Mouse (Mus musculus) right cerebral cortex, postnatal 10 days (tissue): Measurements from ENCODE around the gene Nsmce4a.
"Not testable (repeated sequence)": the region's sequence is repeated elsewhere in the genome, so short reads cannot be mapped to it uniquely, and the experiment has no call there.

Experiments
- DNase-seq, 2 experiments: peaks; one replicate each; pipeline ENCODE4 v3.0.0; 2021; ENCODE audit warnings: low spot score in 2 of 2

Gene Nsmce4a

DNA sequence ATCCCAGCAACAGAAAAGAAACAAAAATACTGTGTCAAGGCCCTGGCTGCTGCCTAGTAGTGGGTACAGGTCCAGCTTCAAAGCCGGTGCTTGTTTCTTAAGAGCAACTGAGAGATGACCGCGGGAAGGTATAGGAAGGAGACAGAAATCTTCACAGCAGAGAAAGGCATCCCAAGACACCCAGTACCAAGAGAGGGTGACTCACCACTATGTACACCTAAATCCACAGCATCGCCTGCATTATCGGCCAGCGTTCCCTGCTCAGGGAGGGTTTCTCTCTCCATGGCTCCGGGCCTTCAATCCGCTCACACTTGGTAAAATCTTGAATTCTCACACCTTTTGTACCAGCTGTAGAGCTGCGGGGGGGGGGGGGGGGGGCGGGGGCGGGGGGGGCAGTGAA lies at the start of gene Nsmce4a:
Gene Nsmce4a (minus strand): TSS at position 298 of the 400 bp plus-strand sequence.
- no peak for DNase-seq

DNA sequence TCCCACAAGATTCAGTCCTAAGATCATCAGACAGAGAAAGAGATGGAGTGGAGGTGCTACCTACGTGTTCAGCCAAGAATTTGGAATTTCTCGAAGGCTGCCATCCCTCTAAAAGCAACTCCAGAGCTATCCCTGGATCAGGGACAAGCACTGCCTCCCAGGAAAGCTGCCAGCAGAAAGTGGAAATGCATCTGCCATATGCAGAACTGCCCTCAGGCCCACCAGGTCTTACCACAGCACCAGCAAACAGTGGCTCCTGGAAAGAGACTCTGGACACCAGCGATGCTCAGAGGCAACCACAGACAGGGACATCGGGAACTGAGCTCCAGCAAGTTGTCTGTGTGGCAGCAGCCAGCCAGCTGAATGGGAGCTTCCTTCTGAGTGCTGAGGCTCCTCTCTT lies 49.4 kb upstream of the Nsmce4a start:
- DNase-seq = no peak

DNA sequence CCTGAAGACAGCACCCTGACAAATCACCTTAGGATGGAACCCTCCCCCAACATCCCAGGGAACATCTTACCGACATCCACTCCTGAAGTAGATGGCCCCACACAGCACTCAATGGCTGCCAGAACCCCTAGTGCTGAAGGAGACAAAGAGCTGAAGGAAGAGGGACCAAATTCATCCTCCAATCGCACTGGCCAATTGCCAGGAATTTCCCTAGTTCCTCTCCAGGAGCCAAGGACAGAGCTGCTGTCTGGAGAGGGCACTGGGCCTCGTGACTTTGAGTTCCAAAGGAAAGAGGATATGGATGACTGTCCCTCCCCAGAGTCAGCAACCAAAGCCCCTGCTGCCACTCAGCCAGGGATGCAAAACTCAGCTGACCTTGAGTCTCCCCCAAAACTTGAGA lies 49.0 kb upstream of the Nsmce4a start:
- DNase-seq = no peak

DNA sequence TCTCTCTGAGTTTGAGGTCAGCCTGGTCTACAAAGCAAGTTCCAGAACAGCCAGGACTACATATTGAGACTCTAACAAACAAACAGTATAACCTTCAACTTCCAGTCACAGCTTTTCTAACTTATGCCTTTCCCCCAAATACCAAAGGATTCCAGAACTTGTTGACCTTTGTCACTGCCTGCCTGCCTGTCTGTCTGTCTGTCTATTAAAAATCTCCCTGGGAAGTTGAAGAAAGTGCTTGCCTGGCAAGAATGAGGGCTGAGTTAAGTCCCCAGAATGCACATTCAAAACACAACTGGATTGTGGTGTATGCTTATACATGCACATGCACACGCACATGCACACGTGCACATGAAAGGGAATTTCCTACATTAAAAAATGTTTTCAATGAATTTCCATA lies 48.1 kb upstream of the Nsmce4a start:
- no peak for DNase-seq

DNA sequence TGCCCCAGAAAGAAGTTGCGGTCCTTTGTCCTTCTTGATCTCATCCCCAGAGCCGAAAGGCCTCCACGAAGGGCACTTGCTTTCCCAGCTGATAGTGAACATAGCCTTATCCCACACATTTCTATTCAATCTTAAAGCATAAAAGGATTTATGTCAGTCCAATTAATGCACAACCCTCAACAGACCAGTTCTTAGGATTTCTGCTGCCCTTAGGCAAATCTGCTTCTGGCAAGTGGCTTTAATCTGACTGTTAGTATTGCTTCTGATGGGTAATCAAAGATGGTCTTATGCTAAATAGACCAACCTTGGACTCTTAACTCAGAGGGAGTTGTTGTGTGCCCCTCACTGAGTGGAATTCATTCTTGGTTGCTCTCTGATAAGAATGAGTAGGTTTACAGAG lies 44.7 kb upstream of the Nsmce4a start:
- no peak for DNase-seq

- no peak for DNase-seq
These were observed 41.1 kb upstream of the Nsmce4a start for GRCm38 (mm10) chr7:130613973-130614372.

DNA sequence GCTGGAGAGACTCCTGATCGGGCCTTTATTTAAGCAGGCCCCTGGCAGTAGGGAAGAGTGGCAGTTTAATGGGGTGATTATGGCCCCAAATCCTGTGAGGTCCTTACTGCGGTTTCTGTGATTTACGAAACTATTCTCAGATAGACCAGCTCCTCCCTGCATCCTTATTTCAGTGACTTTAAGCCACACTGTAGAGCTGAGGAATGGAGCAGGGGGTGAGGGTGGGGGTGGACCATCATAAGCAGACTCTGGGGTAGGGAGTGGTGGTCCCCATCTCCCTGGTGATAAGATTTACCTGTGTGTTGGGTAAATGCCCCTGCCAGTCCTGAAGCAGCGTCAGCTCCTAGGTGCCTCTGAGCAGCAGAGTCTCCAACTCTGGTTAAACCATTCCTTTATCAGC lies 34.0 kb upstream of the Nsmce4a start:
- DNase-seq = no peak

DNA sequence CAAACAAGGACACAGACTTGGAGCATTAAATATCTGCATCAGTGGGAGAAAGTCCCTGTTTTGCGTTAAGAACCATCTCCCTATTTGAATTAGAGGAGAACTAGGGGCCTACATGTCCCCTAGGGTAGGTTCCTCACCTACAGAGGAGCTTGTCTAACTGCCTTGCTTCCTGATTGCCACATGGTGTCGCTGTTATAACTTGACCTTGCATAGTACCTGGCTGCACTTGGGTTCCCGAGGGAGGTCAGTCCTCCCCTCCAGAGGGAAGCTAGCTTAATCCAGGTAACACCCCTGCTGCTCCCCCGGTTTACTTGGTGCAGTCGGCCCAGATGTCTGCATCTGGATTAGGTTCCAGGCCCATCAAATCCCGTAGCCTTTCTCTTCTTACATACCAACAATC lies 32.2 kb upstream of the Nsmce4a start:
- no peak for DNase-seq

- no peak for DNase-seq
These were observed 31.5 kb upstream of the Nsmce4a start for GRCm38 (mm10) chr7:130604390-130604789.

GRCm38 (mm10) chr7:130603556-130603955 lies 30.6 kb upstream of the Nsmce4a start:
- DNase-seq = peak; percentile 38 to 71

GRCm38 (mm10) chr7:130602804-130603203 lies 29.9 kb upstream of the Nsmce4a start:
- no peak for DNase-seq

DNA sequence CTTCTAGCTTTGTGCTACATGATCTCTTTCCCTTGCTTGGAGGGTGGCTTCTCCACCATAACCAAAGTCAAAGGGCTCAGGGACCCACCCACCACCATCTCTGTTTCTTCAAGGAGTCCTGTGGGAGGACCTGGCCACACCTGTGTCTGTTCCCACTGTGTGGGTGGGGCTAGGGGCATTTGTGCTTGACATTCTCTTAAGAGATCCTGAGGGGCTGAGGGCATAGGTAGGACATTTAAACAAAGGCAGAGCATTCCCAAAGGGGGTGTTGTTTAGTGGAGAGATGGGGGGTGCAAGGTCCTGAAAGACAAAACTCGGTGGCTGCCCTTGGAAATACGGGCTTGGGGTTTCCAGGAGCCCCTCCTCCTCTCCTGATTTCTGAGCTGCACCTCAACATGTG lies 27.6 kb upstream of the Nsmce4a start:
- no peak for DNase-seq

GRCm38 (mm10) chr7:130600074-130600473 lies 27.2 kb upstream of the Nsmce4a start:
- no peak for DNase-seq

DNA sequence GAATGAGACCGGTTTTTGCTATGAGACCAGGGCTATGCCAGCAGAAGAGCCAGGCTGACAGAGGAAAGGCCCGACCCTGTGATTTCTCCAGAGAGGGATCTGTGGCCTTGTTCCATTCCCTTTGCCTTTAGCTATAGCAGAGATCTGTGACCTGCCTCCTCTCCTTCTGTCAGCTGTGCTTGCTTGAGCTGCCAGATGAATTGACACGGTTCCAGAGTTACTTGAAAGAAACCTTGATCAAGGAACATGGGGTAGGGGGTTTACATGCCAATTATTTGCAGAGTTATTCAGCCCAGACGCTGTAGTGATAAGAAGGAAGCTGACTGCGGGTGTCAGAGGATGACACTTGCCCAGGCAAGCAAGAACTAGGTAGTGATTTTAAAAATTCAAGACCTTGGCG lies 24.6 kb upstream of the Nsmce4a start:
- no peak for DNase-seq

- DNase-seq = not testable (repeated sequence)
These were observed 23.3 kb upstream of the Nsmce4a start for GRCm38 (mm10) chr7:130596079-130596855.

- DNase-seq = not testable (repeated sequence)
These were observed 20.7 kb upstream of the Nsmce4a start for GRCm38 (mm10) chr7:130593375-130594239.

GRCm38 (mm10) chr7:130592975-130593374 lies 20.1 kb upstream of the Nsmce4a start:
- not testable (repeated sequence) for DNase-seq

GRCm38 (mm10) chr7:130590845-130591437 lies 18.0 kb upstream of the Nsmce4a start:
- no peak for DNase-seq

DNA sequence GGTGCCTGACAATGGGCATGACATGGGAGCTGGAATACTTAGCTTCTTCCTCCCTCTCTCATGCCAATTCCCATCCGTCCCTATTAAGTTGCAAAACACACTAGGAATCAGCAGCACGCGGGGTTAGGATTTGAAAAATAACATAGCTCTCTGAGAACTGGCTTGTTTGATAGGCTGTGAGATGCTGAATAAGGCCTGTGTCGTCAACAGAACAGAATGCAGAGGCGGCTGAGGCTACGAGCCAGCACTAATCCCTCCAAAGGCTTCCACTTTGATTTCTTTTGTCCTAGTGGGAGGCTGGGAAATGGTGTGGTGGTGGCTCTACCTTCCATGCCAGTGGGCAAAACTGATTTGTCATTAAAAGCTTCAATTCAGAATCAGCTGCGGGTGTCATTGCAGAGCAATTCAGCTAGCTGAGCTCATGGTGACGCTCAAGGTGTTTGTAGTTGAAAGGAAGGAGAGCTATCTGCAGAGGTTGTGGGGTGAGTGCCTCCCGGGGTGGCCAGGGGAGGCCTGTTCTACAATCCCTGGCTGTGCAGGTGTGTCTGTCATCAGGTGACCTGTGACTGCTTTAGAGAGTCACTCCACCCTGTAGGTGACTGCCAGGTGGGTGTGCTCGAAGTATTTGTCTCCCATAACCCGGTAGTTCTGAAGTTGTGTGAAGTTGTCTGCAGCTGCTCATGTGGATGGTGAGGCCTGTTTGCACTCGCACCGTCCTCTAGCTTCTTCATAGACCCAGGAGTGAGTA lies 17.3 kb upstream of the Nsmce4a start:
- no peak for DNase-seq

DNA sequence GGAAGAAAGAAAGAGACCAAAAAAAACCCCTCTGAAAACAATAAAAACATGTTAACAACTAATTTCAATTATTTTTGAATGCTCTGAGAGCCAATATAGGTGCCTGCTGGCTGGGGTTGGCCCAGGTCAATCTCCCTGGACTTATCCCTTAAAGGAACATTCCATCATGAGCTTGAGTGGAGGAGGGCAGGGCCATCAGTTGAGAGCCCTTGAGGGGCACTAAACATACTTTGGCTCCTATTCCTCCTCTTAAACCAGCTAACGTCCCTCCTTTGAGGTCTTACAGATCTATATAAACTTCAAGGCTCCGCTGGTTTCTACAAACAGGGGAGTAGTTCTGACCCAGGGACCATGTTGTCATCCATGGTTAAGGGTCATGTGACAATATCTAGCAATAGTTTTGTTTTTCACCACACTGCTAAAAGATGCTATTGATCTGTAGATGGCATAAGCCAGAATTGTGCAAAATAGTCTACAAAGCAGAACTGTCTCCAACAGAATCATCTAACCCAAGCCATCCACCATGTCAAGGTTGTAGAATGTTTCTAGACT lies 13.7 kb upstream of the Nsmce4a start:
- DNase-seq = no peak

- DNase-seq = no peak
These were observed 5.7 kb upstream of the Nsmce4a start for GRCm38 (mm10) chr7:130578607-130579006.
